Mouse (Mus musculus) neural tube, embryonic 12.5 days (tissue): ENCODE results near the gene Kbtbd12. TPM values are rescaled to one million over a fixed set of nuclear protein-coding genes. Genes with fewer than 3 reads are reported as not detected.

ENCODE experiments used
- ATAC-seq: fragments of 200-750 bp; cut with Nextera tagmentation; 2 replicates; pipeline ENCODE4 v1.8.0; 2017; ENCODE audit warnings: low read depth, mild to moderate bottlenecking, moderate TSS enrichment, moderate library complexity; ENCODE audit not compliant: low FRiP score
- H3K27ac ChIP-seq: fragments of 300-500 bp; sonication (generic); 2 replicates; pipeline ENCODE4 v1.5.1; 2016
- H3K27me3 ChIP-seq: fragments of 300-500 bp; sonication (generic); replicated peaks from 2 replicates; pipeline ENCODE4 v1.6.1; 2016; ENCODE audit warnings: mild to moderate bottlenecking
- H3K36me3 ChIP-seq: fragments of 300-500 bp; sonication (generic); 2 replicates; pipeline ENCODE4 v1.6.1; 2016; ENCODE audit warnings: mild to moderate bottlenecking
- H3K4me1 ChIP-seq: fragments of 300-500 bp; sonication (generic); 2 replicates; pipeline ENCODE4 v1.6.1; 2016
- H3K4me2 ChIP-seq: fragments of 300-500 bp; sonication (generic); replicated peaks from 2 replicates; pipeline ENCODE4 v1.6.1; 2016; ENCODE audit warnings: mild to moderate bottlenecking
- H3K4me3 ChIP-seq: fragments of 300-500 bp; sonication (generic); 2 replicates; pipeline ENCODE4 v1.5.1; 2016
- H3K9ac ChIP-seq: fragments of 300-500 bp; sonication (generic); 2 replicates; pipeline ENCODE4 v1.6.1; 2016; ENCODE audit warnings: mild to moderate bottlenecking
- H3K9me3 ChIP-seq: fragments of 300-500 bp; sonication (generic); 2 replicates; pipeline ENCODE4 v1.6.1; 2016; ENCODE audit warnings: mild to moderate bottlenecking
- WGBS: fragments of 180-500 bp; shearing (Covaris S2); methylation state at CpG from one replicate; pipeline ENCODE4 v1.1.7; 2016; 5-methylcytosine and 5-hydroxymethylcytosine counted together
- polyA plus RNA-seq: library from polyadenylated mRNA; unstranded; fragments of >200 nt; fragmentation: Nextera tagmentation; extraction: Ambion mirVana; gene quantifications from 2 replicates; pipeline ENCODE4 v1.2.1, GENCODE M21; 2016

Kbtbd12 gene
- polyA plus RNA-seq, 1 experiment from 2014 or later, result not detected

DNA sequence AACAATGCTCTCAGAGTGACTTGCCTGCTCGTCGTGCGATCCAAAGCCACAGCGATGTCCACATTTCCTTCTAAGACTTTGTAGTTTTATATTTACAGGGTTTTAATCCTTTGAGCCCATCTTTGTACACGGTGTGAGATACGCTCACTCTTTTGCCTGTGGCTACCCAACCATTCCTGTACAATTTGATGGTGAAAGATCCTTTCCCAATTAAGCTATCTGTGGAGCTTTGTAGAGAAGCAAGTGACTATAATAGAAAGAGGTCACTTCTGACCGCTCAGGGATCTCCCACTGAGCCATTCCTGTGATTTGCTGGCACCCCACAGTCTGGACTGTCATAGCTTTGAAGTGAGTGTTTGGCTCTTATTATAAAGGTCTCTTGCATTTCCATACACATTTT lies 71.1 kb downstream of the Kbtbd12 start:
- Histone ChIP-seq H3K4me1 (0 out of 2 replicates have a peak, but pooled peaks cover 4% of the 10 kb centered on the region), H3K27me3 (peaks cover 19% of the 10 kb centered on the region), H3K36me3 (no peaks in the 10 kb centered on the region), H3K9ac (no peak overlapping the region), H3K4me3 (no peak overlapping the region), H3K27ac (no peak overlapping the region), H3K9me3 (no peaks in the 10 kb centered on the region), H3K4me2 (peak overlapping the region; percentile 18; the same call in 1 of the 2 replicates)
- 8% methylated on average over 7 of the region's 7 CpGs for WGBS
- no peak for ATAC-seq

DNA sequence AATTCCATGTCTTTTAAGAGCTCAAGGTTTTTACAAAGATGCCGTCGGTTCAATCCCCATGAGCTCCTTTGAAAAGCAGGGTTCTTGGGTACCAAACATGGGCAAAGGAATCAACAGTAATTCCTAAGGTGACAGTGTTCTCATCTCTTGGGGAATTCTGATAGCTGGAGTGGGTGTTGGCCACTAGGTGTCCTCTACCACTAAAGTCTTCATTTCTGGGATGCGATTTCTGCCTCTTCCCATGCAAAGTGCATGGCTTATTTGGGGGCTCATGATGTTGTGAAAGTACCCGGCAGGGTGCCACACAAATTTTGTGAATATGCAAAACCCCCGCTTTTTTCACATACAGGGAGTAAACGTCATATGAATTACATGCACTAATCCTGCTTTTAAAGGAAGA lies 72.7 kb downstream of the Kbtbd12 start:
- no peak overlapping the region for H3K4me3 ChIP-seq
- peaks cover 19% of the 10 kb centered on the region for H3K27me3 ChIP-seq
- 0 out of 2 replicates have a peak, but pooled peaks cover 4% of the 10 kb centered on the region for H3K4me1 ChIP-seq
- H3K27ac ChIP-seq, result no peak overlapping the region
- no peak overlapping the region for H3K4me2 ChIP-seq
- H3K9ac ChIP-seq, result no peak overlapping the region
- no peak for ATAC-seq
- H3K9me3 ChIP-seq, result no peaks in the 10 kb centered on the region
- H3K36me3 ChIP-seq, result no peaks in the 10 kb centered on the region
- WGBS, result 41% methylated on average over 6 of the region's 6 CpGs

DNA sequence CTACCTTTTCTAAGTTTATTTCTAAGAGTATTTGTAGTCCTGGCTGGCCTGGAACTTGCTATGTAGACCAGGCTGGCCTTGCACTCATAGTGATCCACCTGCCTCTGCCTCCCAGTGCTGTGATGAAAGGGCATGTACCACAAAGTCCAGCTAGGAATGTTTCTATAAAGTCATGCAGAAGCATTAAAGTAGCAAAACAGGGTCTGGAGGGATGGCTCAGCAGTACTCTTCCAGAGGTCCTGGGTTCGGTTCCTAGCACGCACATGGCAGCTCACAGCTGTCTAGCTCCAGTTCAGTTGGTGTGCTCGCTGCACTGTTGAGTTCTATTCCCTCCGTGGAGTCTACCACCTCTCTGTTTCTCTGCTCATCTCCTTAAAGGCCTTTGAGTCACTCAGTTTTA lies 77.6 kb downstream of the Kbtbd12 start:
- 95% methylated on average over 4 of the region's 4 CpGs for WGBS
- Histone ChIP-seq H3K27me3 (peaks cover 6% of the 10 kb centered on the region; the same call in 1 of the 2 replicates), H3K9me3 (no peaks in the 10 kb centered on the region), H3K27ac (no peak overlapping the region), H3K36me3 (no peaks in the 10 kb centered on the region), H3K9ac (no peak overlapping the region), H3K4me2 (no peak overlapping the region), H3K4me3 (no peak overlapping the region), H3K4me1 (no peaks in the 10 kb centered on the region)
- no peak for ATAC-seq

DNA sequence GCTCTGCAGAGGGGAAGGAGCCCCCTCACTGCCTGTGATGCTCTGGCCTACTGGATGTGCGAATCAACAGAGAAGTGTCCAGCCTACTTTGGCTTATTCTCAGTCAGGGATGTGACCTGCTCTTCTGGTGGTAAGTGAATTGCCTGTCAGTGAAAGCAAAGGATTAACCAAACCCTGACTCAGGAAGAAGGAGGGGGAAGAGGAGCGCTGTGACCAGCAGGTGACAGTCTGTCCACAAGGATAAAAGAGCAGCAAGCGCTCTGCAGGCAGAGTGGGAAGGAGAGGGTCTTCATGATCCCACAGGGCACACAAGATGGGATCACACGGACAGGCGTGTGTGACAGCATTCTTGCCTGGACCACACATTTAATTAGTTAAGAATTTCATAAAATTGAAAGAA lies 78.1 kb downstream of the Kbtbd12 start:
- Histone ChIP-seq H3K4me3 (no peak overlapping the region), H3K4me2 (no peak overlapping the region), H3K27ac (no peak overlapping the region), H3K36me3 (no peaks in the 10 kb centered on the region), H3K9ac (no peak overlapping the region), H3K9me3 (no peaks in the 10 kb centered on the region), H3K27me3 (peaks cover 5% of the 10 kb centered on the region; the same call in 1 of the 2 replicates), H3K4me1 (no peaks in the 10 kb centered on the region)
- no peak for ATAC-seq
- 41% methylated on average over 5 of the region's 5 CpGs for WGBS

DNA sequence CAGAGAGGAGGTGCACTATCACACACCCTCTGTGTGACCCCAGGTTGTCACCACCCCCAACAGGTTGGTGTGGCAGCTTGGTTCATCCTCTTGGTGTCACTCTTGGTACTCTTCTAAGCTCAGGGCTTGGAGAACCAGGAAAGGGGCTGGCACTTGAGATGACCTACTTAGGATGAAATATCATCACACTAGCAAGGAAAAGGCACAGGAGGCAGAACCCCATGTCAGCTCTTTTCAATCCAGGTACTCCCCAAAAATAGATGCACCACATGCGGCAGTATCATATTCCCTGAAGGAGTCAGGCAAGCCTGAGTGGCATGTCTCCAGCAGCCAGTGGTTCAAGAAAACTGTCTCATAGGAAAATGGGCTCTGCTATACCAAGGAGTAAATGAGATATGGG lies 79.7 kb downstream of the Kbtbd12 start:
- ATAC-seq, result no peak
- Histone ChIP-seq H3K4me1 (no peaks in the 10 kb centered on the region), H3K36me3 (no peaks in the 10 kb centered on the region), H3K9ac (no peak overlapping the region), H3K9me3 (no peaks in the 10 kb centered on the region), H3K4me3 (no peak overlapping the region), H3K27me3 (no peaks in the 10 kb centered on the region), H3K27ac (no peak overlapping the region), H3K4me2 (no peak overlapping the region)
- WGBS, result 86% methylated on average over 1 of the region's 1 CpGs

DNA sequence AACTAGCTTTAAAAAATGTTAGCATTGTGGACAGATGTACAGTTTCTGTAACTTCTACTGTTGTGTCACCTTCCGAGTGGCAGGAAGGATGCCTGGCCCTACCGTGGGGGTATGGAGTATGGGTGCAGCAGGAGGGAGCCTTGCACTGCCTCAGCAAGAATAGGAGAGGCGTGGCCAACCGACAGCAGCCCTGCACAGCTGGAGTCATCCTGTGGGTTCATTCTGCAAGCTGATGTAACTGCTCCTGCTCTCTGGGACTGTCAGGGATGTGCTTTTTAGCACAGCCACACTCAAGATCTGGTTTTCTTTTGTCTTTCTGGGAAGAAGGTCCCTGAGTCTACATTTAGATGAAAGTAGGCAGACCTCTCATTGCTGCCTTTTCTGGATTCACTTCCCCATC lies 80.2 kb downstream of the Kbtbd12 start:
- Histone ChIP-seq H3K4me2 (no peak overlapping the region), H3K9me3 (no peaks in the 10 kb centered on the region), H3K4me1 (no peaks in the 10 kb centered on the region), H3K36me3 (no peaks in the 10 kb centered on the region), H3K4me3 (no peak overlapping the region), H3K27ac (no peak overlapping the region), H3K27me3 (no peaks in the 10 kb centered on the region), H3K9ac (no peak overlapping the region)
- WGBS, result 9% methylated on average over 4 of the region's 4 CpGs
- no peak for ATAC-seq

DNA sequence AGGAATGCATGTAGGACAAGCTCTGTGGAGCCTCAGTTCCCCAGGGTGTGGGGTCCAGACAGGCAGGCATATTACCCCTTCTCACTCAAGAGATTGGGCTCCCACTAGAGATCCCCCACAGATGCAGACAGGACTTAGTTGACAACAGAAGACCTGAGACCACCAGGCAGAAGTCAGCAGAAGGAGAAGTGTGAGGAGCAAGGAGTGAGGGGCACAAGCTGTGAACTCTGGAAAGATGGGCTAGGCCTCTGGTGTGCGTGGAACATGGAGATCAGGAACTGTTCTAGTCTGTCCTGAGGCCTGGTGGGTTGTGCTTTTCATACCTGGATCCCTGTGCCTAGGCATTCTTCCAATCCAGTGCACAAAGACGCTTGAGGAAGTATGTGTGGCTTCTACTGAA lies 87.8 kb downstream of the Kbtbd12 start:
- ATAC-seq, result no peak
- Histone ChIP-seq H3K27ac (no peak overlapping the region), H3K36me3 (no peaks in the 10 kb centered on the region), H3K9ac (no peak overlapping the region), H3K4me3 (no peak overlapping the region), H3K9me3 (no peaks in the 10 kb centered on the region), H3K4me2 (no peak overlapping the region), H3K27me3 (peaks cover 4% of the 10 kb centered on the region), H3K4me1 (no peaks in the 10 kb centered on the region)
- 88% methylated on average over 2 of the region's 2 CpGs for WGBS

DNA sequence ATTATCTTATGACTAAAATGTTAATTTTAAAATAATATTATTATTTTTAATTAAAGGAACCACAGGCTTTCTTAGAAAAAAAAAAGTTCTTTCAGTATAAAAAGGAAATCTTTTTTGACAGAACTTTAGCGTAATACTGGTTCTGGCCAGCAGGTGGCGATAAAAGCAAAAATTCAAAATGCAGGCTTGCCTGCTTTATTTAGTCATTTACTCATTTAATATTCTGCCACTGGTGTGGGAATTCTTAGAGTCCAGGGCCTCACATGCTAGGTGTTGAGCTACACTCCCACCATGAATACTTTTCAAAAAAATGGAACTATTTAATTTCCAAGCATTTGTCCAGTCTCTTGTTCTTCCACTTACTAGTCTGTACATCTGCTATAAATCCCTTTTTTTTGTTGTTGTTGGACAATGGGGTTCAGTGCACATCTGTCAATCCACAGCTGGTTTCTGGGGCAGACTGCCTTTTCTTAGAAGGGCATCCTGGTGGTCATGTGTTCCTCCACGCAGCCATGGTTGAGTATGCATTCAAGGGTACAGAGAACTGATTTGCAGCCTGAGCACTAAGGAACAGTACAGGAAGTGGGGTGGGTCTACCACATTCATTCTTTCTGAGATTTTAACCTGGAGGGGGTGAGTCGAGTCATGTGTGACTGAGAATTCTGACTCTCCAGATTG lies 88.5 kb downstream of the Kbtbd12 start:
- H3K4me3 ChIP-seq, result no peak overlapping the region
- H3K27me3 ChIP-seq, result peaks cover 4% of the 10 kb centered on the region
- no peaks in the 10 kb centered on the region for H3K36me3 ChIP-seq
- H3K9ac ChIP-seq, result no peak overlapping the region
- 40% methylated on average over 4 of the region's 4 CpGs for WGBS
- H3K9me3 ChIP-seq, result no peaks in the 10 kb centered on the region
- H3K4me2 ChIP-seq, result no peak overlapping the region
- H3K4me1 ChIP-seq, result no peaks in the 10 kb centered on the region
- no peak overlapping the region for H3K27ac ChIP-seq
- no peak for ATAC-seq

DNA sequence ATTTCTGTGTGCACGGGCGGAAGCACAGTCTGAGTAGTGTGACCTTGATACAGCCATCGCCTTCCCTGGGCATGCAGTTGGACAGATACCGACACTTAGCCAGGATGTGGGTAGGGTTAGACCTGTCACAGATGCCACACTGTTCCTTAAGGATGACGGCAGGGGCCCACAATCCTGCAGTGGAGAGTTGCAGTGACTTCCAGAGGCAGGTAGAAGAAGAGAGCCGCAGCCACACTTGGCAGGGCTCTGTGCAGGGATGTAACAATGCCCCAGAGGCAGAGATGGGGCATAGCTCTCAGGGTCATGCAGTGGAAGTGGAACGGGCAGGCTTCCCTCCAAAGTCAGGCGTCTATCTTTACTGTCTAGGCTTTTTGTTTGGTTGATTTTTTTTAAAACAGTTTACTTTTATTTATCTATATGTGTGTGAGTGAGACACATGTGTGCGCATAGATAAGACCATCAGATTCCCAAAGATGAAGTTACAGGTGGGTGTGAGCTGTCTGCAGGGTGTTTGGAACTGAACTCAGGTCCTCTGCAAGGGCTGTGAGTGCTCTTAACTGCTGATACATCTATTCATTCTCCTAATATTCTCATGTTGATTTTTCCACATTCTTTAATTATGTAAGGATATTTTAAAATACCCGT lies 89.2 kb downstream of the Kbtbd12 start:
- WGBS, result 86% methylated on average over 10 of the region's 10 CpGs
- Histone ChIP-seq H3K4me3 (no peak overlapping the region), H3K27ac (no peak overlapping the region), H3K4me1 (no peaks in the 10 kb centered on the region), H3K27me3 (peaks cover 4% of the 10 kb centered on the region), H3K9ac (no peak overlapping the region), H3K4me2 (no peak overlapping the region), H3K9me3 (no peaks in the 10 kb centered on the region), H3K36me3 (no peaks in the 10 kb centered on the region)
- no peak for ATAC-seq

DNA sequence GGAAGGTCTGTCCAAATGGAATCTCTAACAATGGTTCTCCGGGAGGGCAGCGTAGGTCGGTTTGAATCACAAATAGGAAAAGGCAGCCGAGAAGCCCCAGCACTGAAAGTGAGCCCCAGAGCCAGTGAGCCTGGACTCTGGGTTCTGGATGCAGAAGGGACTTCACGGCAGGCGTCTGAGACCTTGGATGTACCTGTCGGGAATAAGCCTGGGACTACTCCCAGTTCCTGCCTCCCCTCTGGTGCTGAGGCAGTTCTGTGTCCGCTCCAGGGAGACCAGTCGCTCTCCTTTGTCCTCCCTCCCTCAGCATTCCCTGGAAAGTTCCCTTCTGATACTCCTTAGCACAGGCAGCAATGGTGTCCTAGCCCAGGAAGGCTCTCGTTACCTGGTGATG lies 92.4 kb downstream of the Kbtbd12 start:
- H3K4me1 ChIP-seq, result no peaks in the 10 kb centered on the region
- no peak overlapping the region for H3K9ac ChIP-seq
- peaks cover 4% of the 10 kb centered on the region for H3K27me3 ChIP-seq
- no peak overlapping the region for H3K27ac ChIP-seq
- no peak overlapping the region for H3K4me3 ChIP-seq
- H3K9me3 ChIP-seq, result no peaks in the 10 kb centered on the region
- no peak overlapping the region; the same call in 1 of the 2 replicates for H3K4me2 ChIP-seq
- H3K36me3 ChIP-seq, result no peaks in the 10 kb centered on the region
- ATAC-seq, result no peak
- WGBS, result 30% methylated on average over 10 of the region's 10 CpGs

DNA sequence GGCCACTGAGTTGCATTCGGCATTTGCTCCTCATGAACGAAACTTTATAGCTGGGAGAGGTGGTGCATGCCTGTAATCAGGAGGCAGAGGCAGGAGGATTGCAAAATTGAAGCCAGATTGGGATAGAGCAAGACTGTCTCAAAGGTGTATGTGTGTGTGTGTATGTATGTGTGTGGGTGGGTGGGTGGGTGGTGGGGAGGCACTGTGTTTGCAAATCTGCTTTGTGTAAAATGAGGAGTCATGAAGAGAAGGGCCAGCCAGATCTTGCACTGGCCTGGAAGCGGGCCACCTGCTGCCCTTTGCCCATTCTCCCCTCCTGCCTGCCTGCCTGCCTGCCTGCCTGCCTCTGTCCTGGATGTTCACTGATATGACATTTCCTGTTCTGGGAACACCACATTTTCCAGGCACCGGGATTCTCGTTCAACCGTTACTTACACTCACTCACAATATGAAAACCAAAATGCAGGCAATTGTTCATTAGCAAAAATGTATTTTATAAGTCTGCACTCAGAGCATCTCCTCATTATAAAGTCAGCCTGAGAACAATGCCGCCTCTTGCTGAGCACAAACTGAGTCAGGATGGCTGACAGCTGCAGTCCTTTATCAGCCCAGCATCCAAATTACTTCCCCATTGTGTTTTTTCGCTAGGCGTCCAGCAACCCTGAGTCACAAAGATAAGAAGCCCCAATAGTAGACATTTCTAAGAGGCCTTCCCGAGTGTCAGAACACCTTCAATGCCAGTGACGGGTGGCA lies 92.9 kb downstream of the Kbtbd12 start:
- Histone ChIP-seq H3K4me2 (no peak overlapping the region; the same call in 1 of the 2 replicates), H3K27ac (no peak overlapping the region), H3K4me3 (no peak overlapping the region), H3K27me3 (peaks cover 4% of the 10 kb centered on the region), H3K9ac (no peak overlapping the region), H3K36me3 (no peaks in the 10 kb centered on the region), H3K9me3 (no peaks in the 10 kb centered on the region), H3K4me1 (no peaks in the 10 kb centered on the region)
- 40% methylated on average over 11 of the region's 11 CpGs for WGBS
- ATAC-seq, result 0 out of 2 replicates have a peak, but pooled peaks have one; percentile 53

DNA sequence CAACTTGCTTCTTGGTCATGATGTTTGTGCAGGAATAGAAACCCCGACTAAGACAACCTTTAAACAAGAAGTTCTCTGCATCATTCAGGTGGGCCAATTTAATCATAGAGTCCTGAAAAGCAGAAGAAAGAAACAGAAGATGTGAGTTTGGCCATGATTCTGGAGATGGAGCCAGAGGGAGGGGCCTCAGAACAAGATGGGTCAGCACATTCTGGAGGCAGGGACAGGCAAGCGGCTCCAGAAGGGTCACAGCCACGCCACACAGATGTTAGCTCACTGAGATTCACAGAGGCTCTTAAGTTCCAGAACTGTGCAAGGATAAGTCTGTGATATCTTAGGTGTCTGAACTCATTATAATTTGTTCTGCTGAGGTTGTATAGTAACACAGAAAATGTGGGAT lies 93.5 kb downstream of the Kbtbd12 start:
- H3K27me3 ChIP-seq, result peaks cover 4% of the 10 kb centered on the region
- no peak overlapping the region for H3K27ac ChIP-seq
- no peaks in the 10 kb centered on the region for H3K9me3 ChIP-seq
- H3K9ac ChIP-seq, result no peak overlapping the region
- no peak for ATAC-seq
- no peaks in the 10 kb centered on the region for H3K4me1 ChIP-seq
- H3K4me2 ChIP-seq, result no peak overlapping the region
- 85% methylated on average over 3 of the region's 3 CpGs for WGBS
- H3K4me3 ChIP-seq, result no peak overlapping the region
- no peaks in the 10 kb centered on the region for H3K36me3 ChIP-seq
